26 mouse cellular contexts compared by ENCODE assay signal in the genomic region with DNA sequence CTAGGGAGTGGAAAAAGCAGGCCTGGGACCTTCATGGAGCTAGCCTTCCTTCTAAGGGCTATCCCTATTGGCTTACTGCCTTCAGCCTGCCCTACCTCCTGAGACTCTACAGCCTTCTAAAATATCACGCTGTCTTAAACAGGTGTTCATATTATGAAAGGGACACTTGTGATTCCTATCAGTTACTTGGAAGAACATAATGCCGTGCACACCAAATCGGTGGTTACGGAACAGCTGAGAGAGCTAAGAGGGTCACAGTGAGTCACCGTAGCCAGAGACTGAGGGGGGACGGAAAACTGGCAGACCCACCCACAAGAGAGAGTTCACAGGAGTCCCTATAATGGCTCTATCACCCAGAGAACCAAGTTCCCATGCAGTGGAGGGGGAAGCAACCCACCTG. TPM values are rescaled to one million over a fixed set of nuclear protein-coding genes. Genes with fewer than 3 reads are reported as not detected.
DNase-seq lines count a peak whose midpoint lies in the region; ATAC-seq and TF ChIP-seq lines count a peak whose summit lies in the region.
"Had no signal": no experiment of that assay in that cellular context is flagged by ENCODE, and none has a peak within 500 bp of the region (broad histone marks: within the 10 kb centered on the region; RNA-seq: fewer than 3 reads in every experiment).

No protein-coding gene starts in this region.

- no peak overlapping the region for H3K4me2 ChIP-seq in embryonic facial prominence, embryonic 14.5 days (ENCODE audit: low read depth, low read length)
- no peak overlapping the region for H3K4me2 ChIP-seq in heart, postnatal 0 days (ENCODE audit: low read depth, low read length)
- H3K4me2 ChIP-seq in heart, embryonic 11.5 days: no peak overlapping the region
- no peak overlapping the region for H3K4me2 ChIP-seq in limb, embryonic 14.5 days (replicated peaks; ENCODE audit: low read depth, low read length, severe bottlenecking)
- H3K4me2 ChIP-seq: forebrain, embryonic 13.5 days; hindbrain, embryonic 14.5 days; liver, embryonic 12.5 days; midbrain, embryonic 13.5 days had no signal

- peak; percentile 50 for DNase-seq in embryonic facial prominence, embryonic 14.5 days (ENCODE audit: low spot score)
- no peak for DNase-seq in embryonic facial prominence, embryonic 10.5 days (ENCODE audit: low spot score)
- DNase-seq in heart, postnatal 0 days (ENCODE audit: low spot score): no peak
- DNase-seq in limb, embryonic 14.5 days (ENCODE audit: low spot score): no peak
- no peak for DNase-seq in right cerebral cortex, adult 2 months (ENCODE audit: low spot score in 2 of 2)
- DNase-seq in lung, adult 18-20 months: no peak
- DNase-seq: cerebellum, adult 11-12 months; cerebellum, postnatal 10 days; layer of hippocampus, postnatal 36 days; liver, postnatal 0 days; right cerebral cortex, postnatal 25 days had no signal

- H3K9ac ChIP-seq in embryonic facial prominence, embryonic 14.5 days (ENCODE audit: low read depth, low read length): no peak overlapping the region
- no peak overlapping the region for H3K9ac ChIP-seq in heart, postnatal 0 days (replicated peaks; ENCODE audit: low read depth, low read length)
- H3K9ac ChIP-seq in heart, embryonic 11.5 days (ENCODE audit: low read depth, low read length): no peak overlapping the region
- H3K9ac ChIP-seq in limb, embryonic 14.5 days (ENCODE audit: low read depth, low read length, severe bottlenecking): no peak overlapping the region
- H3K9ac ChIP-seq: forebrain, embryonic 13.5 days; hindbrain, embryonic 14.5 days; liver, embryonic 12.5 days; liver, postnatal 0 days; midbrain, embryonic 13.5 days had no signal

- H3K79me2 ChIP-seq in C2C12 (ENCODE audit: control insufficient read depth, insufficient read depth): no peaks in the 10 kb centered on the region

- WGBS in embryonic facial prominence, embryonic 14.5 days: 83% methylated on average over 6 of the region's 6 CpGs
- WGBS in embryonic facial prominence, embryonic 10.5 days: 91% methylated on average over 6 of the region's 6 CpGs
- WGBS in heart, postnatal 0 days: 69% methylated on average over 6 of the region's 6 CpGs
- 81% methylated on average over 6 of the region's 6 CpGs for WGBS in heart, embryonic 11.5 days (ENCODE audit: insufficient replicate concordance)
- WGBS in limb, embryonic 14.5 days: 83% methylated on average over 6 of the region's 6 CpGs

- H3K79me3 ChIP-seq in C2C12 (ENCODE audit: low read depth): peaks cover 3% of the 10 kb centered on the region

- H3K9me3 ChIP-seq in embryonic facial prominence, embryonic 14.5 days (ENCODE audit: control insufficient read depth, low read length): no peaks in the 10 kb centered on the region
- no peaks in the 10 kb centered on the region for H3K9me3 ChIP-seq in embryonic facial prominence, embryonic 10.5 days
- H3K9me3 ChIP-seq in heart, postnatal 0 days (replicated peaks; ENCODE audit: control insufficient read depth, low read length): no peaks in the 10 kb centered on the region
- H3K9me3 ChIP-seq in heart, embryonic 11.5 days (replicated peaks; ENCODE audit: control insufficient read depth, low read length): no peaks in the 10 kb centered on the region
- H3K9me3 ChIP-seq in limb, embryonic 14.5 days (ENCODE audit: control insufficient read depth, low read length): no peaks in the 10 kb centered on the region
- H3K9me3 ChIP-seq: forebrain, embryonic 13.5 days; liver, embryonic 12.5 days; midbrain, embryonic 13.5 days had no signal

- H3K4me3 ChIP-seq in embryonic facial prominence, embryonic 14.5 days (ENCODE audit: low read depth, low read length): no peak overlapping the region
- no peak overlapping the region for H3K4me3 ChIP-seq in embryonic facial prominence, embryonic 10.5 days
- no peak overlapping the region for H3K4me3 ChIP-seq in heart, postnatal 0 days (ENCODE audit: low read depth, low read length)
- H3K4me3 ChIP-seq in heart, embryonic 11.5 days (ENCODE audit: low read depth, low read length): no peak overlapping the region
- no peak overlapping the region for H3K4me3 ChIP-seq in C2C12 (ENCODE audit: insufficient read depth, poor library complexity, severe bottlenecking)
- no peak overlapping the region for H3K4me3 ChIP-seq in limb, embryonic 14.5 days (replicated peaks; ENCODE audit: low read length)
- H3K4me3 ChIP-seq: forebrain, embryonic 13.5 days; liver, embryonic 12.5 days; midbrain, embryonic 13.5 days had no signal

- TF ChIP-seq POLR2A in limb, embryonic 14.5 days (IDR thresholded peaks at IDR 0.05; ENCODE audit: borderline replicate concordance, extremely low read depth, insufficient read depth, insufficient read length): no peak

- no peak for TF ChIP-seq CTCF in heart, postnatal 0 days (IDR thresholded peaks at IDR 0.05; ENCODE audit: low read depth)
- no peak for TF ChIP-seq CTCF in C2C12 (IDR thresholded peaks at IDR 0.05; ENCODE audit: control insufficient read depth, insufficient read depth, insufficient read length)

- TF ChIP-seq EP300 in heart, postnatal 0 days (IDR thresholded peaks at IDR 0.05; ENCODE audit: low read depth): no peak

- peak; percentile 38; the same call in 1 of the 2 replicates for ATAC-seq in embryonic facial prominence, embryonic 14.5 days (ENCODE audit: low read depth)
- ATAC-seq in heart, postnatal 0 days (ENCODE audit: insufficient read depth, low read depth): no peak
- ATAC-seq in heart, embryonic 11.5 days (replicated peaks; ENCODE audit: insufficient number of reproducible peaks, low FRiP score, low TSS enrichment): no peak
- ATAC-seq in limb, embryonic 14.5 days (ENCODE audit: low FRiP score, low read depth): peak; percentile 54; the same call in 1 of the 2 replicates
- ATAC-seq: forebrain, embryonic 13.5 days; liver, embryonic 12.5 days; liver, postnatal 0 days; lung, postnatal 0 days; midbrain, embryonic 13.5 days had no signal

- H3K27me3 ChIP-seq in embryonic facial prominence, embryonic 14.5 days (replicated peaks; ENCODE audit: control insufficient read depth, insufficient read depth, low read length): no peaks in the 10 kb centered on the region
- no peaks in the 10 kb centered on the region for H3K27me3 ChIP-seq in embryonic facial prominence, embryonic 10.5 days (replicated peaks; ENCODE audit: low read depth, poor library complexity, severe bottlenecking)
- H3K27me3 ChIP-seq in heart, postnatal 0 days (ENCODE audit: control insufficient read depth, insufficient read depth, low read length): no peaks in the 10 kb centered on the region
- no peaks in the 10 kb centered on the region for H3K27me3 ChIP-seq in heart, embryonic 11.5 days (ENCODE audit: control insufficient read depth, insufficient read depth, low read length)
- no peaks in the 10 kb centered on the region for H3K27me3 ChIP-seq in C2C12 (ENCODE audit: control insufficient read depth, insufficient read depth, insufficient read length)
- H3K27me3 ChIP-seq in limb, embryonic 14.5 days (ENCODE audit: control insufficient read depth, insufficient read depth, low read length): no peaks in the 10 kb centered on the region
- H3K27me3 ChIP-seq: forebrain, embryonic 13.5 days; liver, embryonic 12.5 days; midbrain, embryonic 13.5 days had no signal

- H3ac ChIP-seq in C2C12 (ENCODE audit: control insufficient read depth, insufficient read length, low read depth): no peak overlapping the region

- no peaks in the 10 kb centered on the region for H3K4me1 ChIP-seq in embryonic facial prominence, embryonic 14.5 days (ENCODE audit: control insufficient read depth, insufficient read depth, low read length)
- peaks cover 41% of the 10 kb centered on the region for H3K4me1 ChIP-seq in embryonic facial prominence, embryonic 10.5 days
- H3K4me1 ChIP-seq in heart, postnatal 0 days (ENCODE audit: control insufficient read depth, insufficient read depth): peaks cover 34% of the 10 kb centered on the region
- peaks cover 16% of the 10 kb centered on the region for H3K4me1 ChIP-seq in heart, embryonic 11.5 days (ENCODE audit: control insufficient read depth, insufficient read depth, low read length)
- H3K4me1 ChIP-seq in limb, embryonic 14.5 days (ENCODE audit: control insufficient read depth, insufficient read depth, low read length): peaks cover 14% of the 10 kb centered on the region
- H3K4me1 ChIP-seq: forebrain, embryonic 13.5 days; midbrain, embryonic 13.5 days had no signal

- no peaks in the 10 kb centered on the region for H3K36me3 ChIP-seq in embryonic facial prominence, embryonic 14.5 days (ENCODE audit: control insufficient read depth, insufficient read depth, low read length)
- no peaks in the 10 kb centered on the region for H3K36me3 ChIP-seq in embryonic facial prominence, embryonic 10.5 days (replicated peaks)
- H3K36me3 ChIP-seq in heart, postnatal 0 days (replicated peaks; ENCODE audit: control insufficient read depth, insufficient read depth, low read length): no peaks in the 10 kb centered on the region
- H3K36me3 ChIP-seq in heart, embryonic 11.5 days (ENCODE audit: control insufficient read depth, insufficient read depth, low read length): no peaks in the 10 kb centered on the region
- H3K36me3 ChIP-seq in C2C12 (ENCODE audit: control insufficient read depth, insufficient read depth): no peaks in the 10 kb centered on the region
- no peaks in the 10 kb centered on the region for H3K36me3 ChIP-seq in limb, embryonic 14.5 days (ENCODE audit: control insufficient read depth, insufficient read depth, low read length)
- H3K36me3 ChIP-seq: liver, embryonic 12.5 days; midbrain, embryonic 13.5 days had no signal

- H3K27ac ChIP-seq in embryonic facial prominence, embryonic 14.5 days (replicated peaks; ENCODE audit: low read depth, low read length): no peak overlapping the region
- H3K27ac ChIP-seq in embryonic facial prominence, embryonic 10.5 days (replicated peaks): no peak overlapping the region
- 0 out of 2 replicates have a peak overlapping the region, but pooled peaks have one; percentile 4 for H3K27ac ChIP-seq in heart, postnatal 0 days (ENCODE audit: low read depth)
- no peak overlapping the region for H3K27ac ChIP-seq in heart, embryonic 11.5 days (ENCODE audit: low read depth, low read length)
- no peak overlapping the region for H3K27ac ChIP-seq in limb, embryonic 14.5 days (replicated peaks; ENCODE audit: low read depth, low read length)
- H3K27ac ChIP-seq: forebrain, embryonic 13.5 days; hindbrain, embryonic 14.5 days; liver, embryonic 12.5 days; macrophage; midbrain, embryonic 13.5 days had no signal

RNA-seq across cellular contexts. Expression of a gene that starts 24.4 kb away (rescaled TPM):
- polyA plus RNA-seq in embryonic facial prominence, embryonic 14.5 days (2014; fragmentation: Nextera tagmentation; extraction: Ambion mirVana): 27.6 and 30.2 TPM in 2 replicates
- 5.3 and 6.1 TPM in 2 replicates for polyA plus RNA-seq in embryonic facial prominence, embryonic 10.5 days (2016; fragmentation: Nextera tagmentation; extraction: Ambion mirVana)
- total RNA-seq in heart, postnatal 0 days (2014; rRNA removed; ENCODE audit: low replicate concordance): 21.1 and 46.2 TPM in 2 replicates
- 34.9 and 36.8 TPM in 2 replicates for polyA plus RNA-seq in heart, postnatal 0 days (2015; fragmentation: Nextera tagmentation; extraction: Ambion mirVana)
- 14.7 and 18.6 TPM in 2 replicates for polyA plus RNA-seq in heart, embryonic 11.5 days (2014; fragmentation: Nextera tagmentation; extraction: Ambion mirVana)
- polyA plus RNA-seq in C2C12 (2012; fragmentation: generic; extraction: Trizol): 33.3 TPM
- 20.3 and 22.4 TPM in 2 replicates for polyA plus RNA-seq in limb, embryonic 14.5 days (2012; rRNA removed)
- 18.7 and 20.5 TPM in 2 replicates for polyA plus RNA-seq in limb, embryonic 14.5 days (2014; fragmentation: Nextera tagmentation; extraction: Ambion mirVana)

RNA-seq across cellular contexts. Expression of a gene that starts 36.5 kb away (rescaled TPM):
- 0.62 TPM in 1 of 2 replicates, not detected in the other for polyA plus RNA-seq in embryonic facial prominence, embryonic 14.5 days (2014; fragmentation: Nextera tagmentation; extraction: Ambion mirVana)
- not detected in 2 replicates for polyA plus RNA-seq in embryonic facial prominence, embryonic 10.5 days (2016; fragmentation: Nextera tagmentation; extraction: Ambion mirVana)
- not detected in 2 replicates for total RNA-seq in heart, postnatal 0 days (2014; rRNA removed; ENCODE audit: low replicate concordance)
- polyA plus RNA-seq in heart, postnatal 0 days (2015; fragmentation: Nextera tagmentation; extraction: Ambion mirVana): 0.31 and 2.3 TPM in 2 replicates
- polyA plus RNA-seq in heart, embryonic 11.5 days (2014; fragmentation: Nextera tagmentation; extraction: Ambion mirVana): not detected in 2 replicates
- polyA plus RNA-seq in C2C12 (2012; fragmentation: generic; extraction: Trizol): 0.30 TPM
- polyA plus RNA-seq in limb, embryonic 14.5 days (2012; rRNA removed): 0.31 and 0.54 TPM in 2 replicates
- 0.56 TPM in 1 of 2 replicates, not detected in the other for polyA plus RNA-seq in limb, embryonic 14.5 days (2014; fragmentation: Nextera tagmentation; extraction: Ambion mirVana)
- total RNA-seq: common myeloid progenitor, adult 5-6 weeks; hematopoietic stem cell, adult 5-6 weeks; layer of hippocampus, adult 8-10 months; layer of hippocampus, postnatal 36 days; megakaryocyte-erythroid progenitor cell, adult 5-6 weeks had no signal
- polyA plus RNA-seq: forebrain, embryonic 13.5 days; hindbrain, embryonic 14.5 days; kidney, embryonic 16.5 days; limb, embryonic 11.5 days; liver, embryonic 12.5 days; liver, postnatal 0 days; macrophage; midbrain, embryonic 13.5 days; neural tube, embryonic 14.5 days had no signal

Comparison
In these comparisons a context has a peak if more than half of its experiments do, and no peak if none do; other contexts are left out.
1. ATAC-seq: peak in embryonic facial prominence, embryonic 14.5 days (single experiment) and limb, embryonic 14.5 days (single experiment); none in heart, postnatal 0 days (single experiment) and heart, embryonic 11.5 days (single experiment).